Mouse (Mus musculus): Measurements from ENCODE around the gene Lrrc74a. TPM values are rescaled to one million over a fixed set of nuclear protein-coding genes. Genes with fewer than 3 reads are reported as not detected.

Gene Lrrc74a
- polyA plus RNA-seq, 1 experiment, result not detected

DNA sequence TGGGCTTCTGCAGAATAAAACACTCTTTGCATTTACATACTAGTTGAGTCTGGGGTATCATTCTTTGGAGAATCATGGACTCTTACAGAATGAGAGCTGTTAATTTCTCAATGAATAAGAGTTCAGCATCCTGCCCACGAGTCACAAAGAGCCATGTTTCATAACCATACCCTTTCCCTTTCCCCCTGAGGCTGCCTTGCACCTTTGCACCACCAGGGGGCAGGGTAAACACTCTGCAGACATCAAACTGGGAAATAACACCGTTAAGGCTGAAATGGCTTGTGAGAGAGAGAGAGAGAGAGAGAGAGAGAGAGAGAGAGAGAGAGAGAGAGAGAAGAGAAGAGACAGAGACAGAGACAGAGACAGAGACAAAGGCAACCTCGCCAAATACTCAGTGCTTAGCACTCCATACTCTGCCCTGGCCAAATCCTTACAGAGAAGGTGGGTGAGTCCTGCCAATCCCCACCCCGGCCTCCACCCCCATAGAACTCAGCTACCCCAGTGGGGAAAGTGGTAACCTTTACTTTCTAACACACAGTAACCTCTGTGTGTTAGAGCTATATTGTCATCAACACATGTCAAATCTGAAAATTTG lies 34.9 kb downstream of the Lrrc74a start:
- Histone ChIP-seq H3K27ac (replicated peaks; ENCODE audit: low read depth, low read length) (no peak overlapping the region), H3K4me1 (ENCODE audit: control insufficient read depth, insufficient read depth, insufficient read length, low read length) (peaks cover 11% of the 10 kb centered on the region)

DNA sequence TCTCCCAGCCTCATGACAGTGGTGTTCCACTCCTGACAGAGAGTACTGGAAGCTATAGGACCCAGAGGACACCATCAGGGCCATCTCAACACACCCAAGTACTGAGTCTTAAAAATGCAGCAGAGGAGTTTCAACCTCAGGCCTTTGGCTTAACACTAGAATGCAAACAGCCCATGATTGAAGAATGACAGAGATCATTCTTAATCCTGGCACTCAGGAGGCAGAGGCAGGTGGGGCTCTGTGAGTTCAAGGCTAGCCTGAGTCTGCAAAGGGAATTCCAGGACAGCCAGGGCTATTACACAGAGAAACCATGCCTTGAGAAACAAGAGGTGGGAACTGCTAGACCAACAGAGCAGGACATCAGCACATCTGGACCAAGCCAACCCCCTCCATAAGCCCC lies 35.6 kb downstream of the Lrrc74a start:
- peak overlapping the region; percentile 66 for H3K27ac ChIP-seq (replicated peaks; ENCODE audit: low read depth, low read length)
- no peak overlapping the region for H3K4me3 ChIP-seq (ENCODE audit: insufficient read depth, low read depth, low read length)
- peaks cover 11% of the 10 kb centered on the region for H3K4me1 ChIP-seq (ENCODE audit: control insufficient read depth, insufficient read depth, insufficient read length, low read length)

More for the DNA sequence above, 34.9 kb downstream of the Lrrc74a start:
- H3K4me3 ChIP-seq (ENCODE audit: insufficient read depth, low read depth, low read length), result no peak overlapping the region

DNA sequence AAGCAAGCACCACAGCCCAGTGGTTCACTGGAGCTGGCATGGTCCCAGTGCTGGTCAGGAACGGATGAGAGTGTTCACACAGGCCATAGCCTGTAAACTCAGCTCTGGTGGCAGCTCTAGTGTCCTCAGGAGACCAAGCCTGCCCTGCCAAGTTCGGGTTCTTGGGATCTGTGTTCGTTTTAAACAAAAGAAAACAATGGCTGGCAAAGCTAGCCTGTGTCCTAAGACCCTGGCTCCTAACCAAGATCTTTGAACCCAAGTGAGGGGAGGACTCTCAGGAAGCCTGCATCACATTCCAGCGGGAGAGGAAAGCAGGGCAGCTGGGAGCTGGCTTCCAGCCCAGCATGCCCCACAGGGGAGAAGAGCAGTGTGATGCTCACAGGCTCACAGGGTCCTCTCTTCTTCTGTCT lies 36.1 kb downstream of the Lrrc74a start:
- Histone ChIP-seq H3K4me3 (ENCODE audit: insufficient read depth, low read depth, low read length) (no peak overlapping the region), H3K27ac (replicated peaks; ENCODE audit: low read depth, low read length) (peak overlapping the region; percentile 66), H3K4me1 (ENCODE audit: control insufficient read depth, insufficient read depth, insufficient read length, low read length) (peaks cover 13% of the 10 kb centered on the region)

DNA sequence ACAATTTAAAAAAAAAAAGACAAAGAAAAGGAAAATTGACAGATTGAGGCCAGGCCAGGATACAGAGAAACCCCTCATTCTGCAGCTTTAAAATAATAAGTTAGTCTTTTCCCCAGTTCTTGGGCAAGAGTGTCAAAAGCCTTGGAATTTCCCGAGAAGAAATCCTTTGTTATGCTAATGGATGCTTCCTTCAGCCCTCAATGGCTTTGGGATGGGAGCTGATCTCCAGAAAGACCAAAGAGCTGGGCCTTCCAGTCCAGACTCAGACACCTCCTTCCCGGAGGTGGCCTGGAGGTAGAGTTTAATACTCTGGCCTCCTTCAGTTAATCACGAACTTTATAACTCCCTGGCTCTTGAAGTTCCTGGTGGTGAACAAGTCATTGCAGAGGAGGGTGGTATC lies 36.8 kb downstream of the Lrrc74a start:
- Histone ChIP-seq H3K4me1 (ENCODE audit: control insufficient read depth, insufficient read depth, insufficient read length, low read length) (peaks cover 17% of the 10 kb centered on the region), H3K27ac (replicated peaks; ENCODE audit: low read depth, low read length) (peak overlapping the region; percentile 15; the same call in 1 of the 2 replicates), H3K4me3 (ENCODE audit: insufficient read depth, low read depth, low read length) (no peak overlapping the region)

DNA sequence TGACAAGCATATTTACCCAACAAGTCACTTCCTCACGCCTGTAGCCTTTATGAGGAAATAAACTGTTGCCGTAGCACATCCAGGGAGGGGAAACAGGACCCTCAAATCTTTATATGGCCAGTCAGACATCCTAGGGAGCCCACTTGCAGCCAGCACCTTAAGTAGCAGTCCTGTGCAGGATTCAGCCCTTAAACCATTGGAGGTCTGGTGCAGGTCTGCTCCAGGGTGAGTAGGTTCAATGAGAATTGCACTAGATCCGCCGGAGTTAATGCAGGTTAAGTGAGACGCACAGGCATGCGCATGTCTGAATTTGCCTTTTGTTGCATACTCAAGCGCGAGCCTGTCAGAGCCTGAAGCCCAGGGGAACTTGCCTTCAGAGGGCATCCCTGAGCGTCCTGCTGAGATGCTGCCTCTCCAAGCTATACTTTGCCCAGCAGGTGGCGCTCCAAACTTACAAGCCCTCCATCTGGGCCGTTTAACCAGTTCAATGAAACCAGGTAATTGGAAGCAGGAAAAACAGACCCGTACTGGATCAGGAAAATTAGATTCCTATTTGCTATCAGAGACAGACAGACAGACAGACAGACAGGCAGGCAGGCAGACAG lies 37.8 kb downstream of the Lrrc74a start:
- Histone ChIP-seq H3K4me3 (ENCODE audit: insufficient read depth, low read depth, low read length) (no peak overlapping the region), H3K4me1 (ENCODE audit: control insufficient read depth, insufficient read depth, insufficient read length, low read length) (peaks cover 20% of the 10 kb centered on the region), H3K27ac (replicated peaks; ENCODE audit: low read depth, low read length) (0 out of 2 replicates have a peak overlapping the region, but pooled peaks have one; percentile 2)

DNA sequence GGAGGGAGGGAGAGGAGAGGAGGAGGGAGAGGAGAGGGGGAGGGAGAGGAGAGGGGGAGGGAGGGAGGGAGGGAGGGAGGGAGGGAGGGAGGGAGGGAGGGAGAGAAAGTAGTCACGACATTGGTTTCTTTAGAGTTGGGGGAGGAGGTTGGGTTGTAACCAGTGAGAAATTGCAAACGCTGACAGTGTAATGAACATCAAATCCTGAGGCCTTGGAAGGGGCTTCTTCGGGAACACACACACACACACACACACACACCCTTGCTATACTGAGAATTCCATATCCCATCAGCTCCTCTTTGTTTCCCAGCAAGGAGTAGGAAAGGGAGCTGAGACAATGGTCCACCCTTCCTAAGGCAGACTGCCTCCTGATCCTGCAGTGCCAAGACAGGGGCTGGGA lies 38.4 kb downstream of the Lrrc74a start:
- Histone ChIP-seq H3K27ac (replicated peaks; ENCODE audit: low read depth, low read length) (no peak overlapping the region), H3K4me3 (ENCODE audit: insufficient read depth, low read depth, low read length) (no peak overlapping the region), H3K4me1 (ENCODE audit: control insufficient read depth, insufficient read depth, insufficient read length, low read length) (peaks cover 20% of the 10 kb centered on the region)

DNA sequence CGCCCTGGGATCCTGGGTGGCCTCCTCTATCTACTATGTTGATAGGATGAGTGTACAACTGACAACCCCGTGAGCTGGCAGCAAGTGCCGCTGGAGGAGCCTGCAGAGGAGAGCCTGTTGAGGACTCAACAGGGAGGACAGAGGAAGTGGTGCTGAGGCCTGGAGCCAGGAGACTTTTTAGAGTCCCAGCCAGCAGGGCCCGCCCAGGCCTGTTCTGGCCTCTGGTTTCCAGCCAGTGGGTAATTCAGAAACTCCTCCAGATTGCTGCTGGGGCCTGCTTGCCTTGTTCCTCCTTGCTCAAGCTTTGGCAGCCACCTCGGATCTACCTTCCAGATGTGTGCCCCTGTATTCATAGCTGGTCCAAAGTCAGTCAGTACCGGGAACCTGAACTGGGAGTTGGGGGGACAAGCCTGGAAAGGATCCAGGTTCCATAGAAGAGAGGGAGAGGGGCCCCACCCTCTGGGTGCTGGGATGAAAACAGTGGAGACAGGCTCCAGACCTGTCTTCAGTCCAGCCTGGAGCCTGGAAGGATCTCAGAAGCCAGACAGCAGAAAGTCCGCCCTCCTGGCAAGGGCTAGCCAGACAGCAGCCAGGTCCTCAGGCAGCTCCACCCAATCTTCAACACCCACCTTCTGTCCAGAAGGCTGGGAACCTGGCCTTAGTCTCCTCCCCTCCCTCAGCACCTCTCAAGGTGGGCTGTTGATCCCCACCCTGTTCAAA lies 41.6 kb downstream of the Lrrc74a start:
- H3K27ac ChIP-seq (replicated peaks; ENCODE audit: low read depth, low read length), result peak overlapping the region; percentile 62

DNA sequence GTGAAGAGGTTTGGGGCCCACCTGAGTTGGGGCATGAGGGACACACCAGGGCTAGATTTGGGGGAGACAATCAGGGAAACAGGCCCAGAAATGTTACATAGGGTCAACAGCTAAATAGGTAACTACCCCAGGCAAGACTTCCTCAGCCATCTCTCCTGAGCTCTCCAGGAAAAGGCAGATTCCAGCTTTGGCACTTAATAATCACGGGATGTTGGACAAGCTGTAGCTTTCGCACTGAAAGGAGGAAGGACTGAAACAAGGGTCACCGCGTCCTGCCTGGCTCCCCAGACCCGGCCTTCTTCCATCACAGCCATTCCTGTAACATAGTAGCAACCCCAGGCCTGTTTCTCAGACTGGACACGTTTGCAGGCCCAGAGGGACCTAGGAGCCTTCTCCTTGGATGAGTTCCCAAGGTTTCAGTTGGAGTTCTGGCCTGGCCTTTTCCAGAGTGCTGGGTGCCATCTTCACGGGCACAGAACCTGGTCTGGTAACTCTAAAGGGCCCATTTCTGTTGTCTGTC lies 42.2 kb downstream of the Lrrc74a start:
- Histone ChIP-seq H3K4me1 (ENCODE audit: control insufficient read depth, insufficient read depth, insufficient read length, low read length) (peaks cover 14% of the 10 kb centered on the region), H3K27ac (replicated peaks; ENCODE audit: low read depth, low read length) (peak overlapping the region; percentile 62), H3K4me3 (ENCODE audit: insufficient read depth, low read depth, low read length) (no peak overlapping the region)

More for the DNA sequence above, 41.6 kb downstream of the Lrrc74a start:
- Histone ChIP-seq H3K4me3 (ENCODE audit: insufficient read depth, low read depth, low read length) (no peak overlapping the region), H3K4me1 (ENCODE audit: control insufficient read depth, insufficient read depth, insufficient read length, low read length) (peaks cover 17% of the 10 kb centered on the region)

DNA sequence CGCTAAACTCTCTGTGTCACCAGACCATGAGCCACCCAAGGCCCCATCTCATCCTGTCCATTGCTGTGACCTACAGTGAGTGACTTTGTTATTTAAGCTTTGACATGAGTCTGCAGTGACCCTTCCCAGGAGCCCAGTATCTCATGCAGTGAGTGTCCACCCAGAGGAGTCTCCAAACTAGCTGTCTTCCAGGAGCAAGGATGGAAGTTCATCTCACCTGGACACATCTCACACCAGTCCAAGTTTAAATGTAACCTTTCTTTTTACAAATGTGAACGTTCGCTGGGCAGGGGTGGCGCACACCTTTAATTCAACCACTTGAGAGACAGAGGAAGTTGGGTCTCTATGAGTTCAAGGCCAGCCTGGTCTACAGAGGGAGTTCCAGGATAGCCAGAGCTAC lies 44.4 kb downstream of the Lrrc74a start:
- Histone ChIP-seq H3K27ac (replicated peaks; ENCODE audit: low read depth, low read length) (no peak overlapping the region), H3K4me1 (ENCODE audit: control insufficient read depth, insufficient read depth, insufficient read length, low read length) (peaks cover 12% of the 10 kb centered on the region)

DNA sequence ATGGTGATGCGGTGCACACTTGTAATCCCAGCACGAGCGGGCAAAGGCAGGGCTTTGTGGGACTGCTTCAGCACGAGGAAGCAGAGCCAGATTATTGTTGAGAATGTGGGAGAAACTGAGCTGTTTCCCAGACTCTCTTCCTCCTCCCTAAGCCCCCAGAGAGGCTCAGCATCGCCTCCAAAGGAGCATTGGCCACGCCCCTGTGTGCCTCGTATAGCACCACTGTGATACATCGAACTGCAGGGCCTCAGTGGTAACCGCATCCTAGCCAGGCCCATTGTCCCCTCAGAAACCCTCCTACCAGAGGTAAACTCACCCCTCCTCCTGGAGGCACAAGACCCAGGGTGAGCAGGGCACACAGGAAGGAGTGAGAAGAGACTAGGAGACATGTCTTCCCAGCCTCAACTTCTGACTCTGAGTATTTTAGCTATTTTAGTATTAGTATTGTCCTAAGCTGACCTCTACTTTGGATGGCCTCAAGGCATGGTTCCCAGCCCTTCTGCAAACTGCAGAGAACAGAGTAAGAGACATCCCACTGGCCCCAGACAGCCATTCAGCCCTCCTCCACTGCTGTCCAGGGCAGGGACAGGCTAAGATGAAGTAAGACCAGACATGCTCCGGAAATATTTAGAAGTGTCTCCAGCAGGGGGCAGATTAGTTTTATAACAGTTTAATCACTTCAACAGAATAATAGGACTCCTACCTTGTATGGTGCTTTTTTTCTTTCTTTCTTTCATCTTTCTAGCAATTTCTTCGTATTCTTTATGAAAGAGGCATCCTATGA lies 45.2 kb downstream of the Lrrc74a start:
- no peak overlapping the region for H3K4me3 ChIP-seq (ENCODE audit: insufficient read depth, low read depth, low read length)
- peak overlapping the region; percentile 74 for H3K27ac ChIP-seq (replicated peaks; ENCODE audit: low read depth, low read length)
- H3K4me1 ChIP-seq (ENCODE audit: control insufficient read depth, insufficient read depth, insufficient read length, low read length), result peaks cover 12% of the 10 kb centered on the region

More for the DNA sequence above, 44.4 kb downstream of the Lrrc74a start:
- H3K4me3 ChIP-seq (ENCODE audit: insufficient read depth, low read depth, low read length), result no peak overlapping the region

DNA sequence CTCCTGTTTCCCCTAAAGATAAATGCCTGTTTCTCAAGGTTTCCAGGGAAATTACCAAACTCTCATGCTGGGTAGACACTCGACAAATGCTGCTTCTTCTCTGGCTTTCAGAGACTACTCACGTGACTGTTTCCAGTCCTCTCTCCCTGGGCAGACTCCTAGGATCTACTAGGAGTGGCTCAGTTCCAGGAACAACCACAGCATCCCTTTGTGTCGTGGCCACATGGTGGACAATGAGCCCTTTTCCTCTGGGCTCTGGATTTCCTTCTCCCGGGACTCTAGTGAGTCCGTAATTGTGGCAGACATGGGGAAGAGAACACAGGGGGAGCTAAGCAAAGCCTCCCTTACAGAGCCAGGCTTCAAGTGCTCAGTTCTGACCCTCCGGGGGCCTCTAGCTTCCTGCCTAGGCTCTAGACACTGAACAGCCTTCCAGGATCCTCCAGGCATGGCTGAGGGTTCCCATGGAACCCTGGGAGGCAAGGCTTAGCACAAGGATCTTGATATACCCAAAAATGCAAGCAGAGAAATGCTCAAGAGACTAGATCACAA lies 47.6 kb downstream of the Lrrc74a start:
- no peak overlapping the region for H3K4me3 ChIP-seq (ENCODE audit: insufficient read depth, low read depth, low read length)
- peaks cover 2% of the 10 kb centered on the region; the same call in 1 of the 2 replicates for H3K4me1 ChIP-seq (ENCODE audit: control insufficient read depth, insufficient read depth, insufficient read length, low read length)
- no peak overlapping the region; the same call in 1 of the 2 replicates for H3K27ac ChIP-seq (replicated peaks; ENCODE audit: low read depth, low read length)

DNA sequence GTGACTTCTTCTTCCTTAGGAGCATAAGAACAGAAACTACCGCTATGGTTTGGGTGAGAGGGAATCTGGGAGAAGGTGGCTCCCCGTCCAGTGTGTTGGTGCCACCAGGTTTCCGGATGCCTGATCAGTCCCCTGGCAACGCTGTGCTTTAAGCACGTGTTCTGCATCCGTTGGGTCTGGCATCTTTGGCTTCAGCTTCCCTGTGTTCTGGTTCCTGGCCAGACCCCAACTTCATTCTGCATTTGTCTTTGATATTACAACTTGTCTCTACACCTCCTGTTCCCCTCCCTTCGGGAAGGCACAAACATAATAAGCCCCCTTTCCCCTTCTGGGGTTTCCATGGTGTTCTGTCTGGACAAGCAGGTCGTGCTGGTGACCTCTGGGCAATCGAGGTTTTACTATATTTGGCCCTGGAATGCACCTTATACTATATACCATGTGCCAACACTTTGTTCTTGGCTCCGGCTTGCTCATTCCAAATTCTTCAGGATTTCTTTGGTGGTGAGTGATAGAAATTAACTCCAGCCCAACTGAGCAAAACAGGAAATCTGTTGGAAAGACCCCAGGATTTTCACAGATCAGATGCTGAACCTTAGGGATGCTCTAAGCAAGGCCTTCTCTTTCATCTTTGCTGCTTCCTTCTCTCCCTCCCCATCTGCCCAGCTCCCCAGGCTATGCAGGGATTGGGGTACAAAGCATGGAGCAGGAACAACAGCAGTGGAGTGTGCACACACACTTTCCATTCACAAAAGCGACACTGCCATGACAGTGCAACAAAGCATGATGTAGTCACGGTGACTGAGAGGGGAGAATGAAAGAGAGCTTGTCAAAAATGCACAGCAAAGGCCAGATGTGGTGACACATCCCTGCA lies 52.2 kb downstream of the Lrrc74a start:
- Histone ChIP-seq H3K4me1 (ENCODE audit: control insufficient read depth, insufficient read depth, insufficient read length, low read length) (no peaks in the 10 kb centered on the region), H3K4me3 (ENCODE audit: insufficient read depth, low read depth, low read length) (no peak overlapping the region), H3K27ac (replicated peaks; ENCODE audit: low read depth, low read length) (no peak overlapping the region)

DNA sequence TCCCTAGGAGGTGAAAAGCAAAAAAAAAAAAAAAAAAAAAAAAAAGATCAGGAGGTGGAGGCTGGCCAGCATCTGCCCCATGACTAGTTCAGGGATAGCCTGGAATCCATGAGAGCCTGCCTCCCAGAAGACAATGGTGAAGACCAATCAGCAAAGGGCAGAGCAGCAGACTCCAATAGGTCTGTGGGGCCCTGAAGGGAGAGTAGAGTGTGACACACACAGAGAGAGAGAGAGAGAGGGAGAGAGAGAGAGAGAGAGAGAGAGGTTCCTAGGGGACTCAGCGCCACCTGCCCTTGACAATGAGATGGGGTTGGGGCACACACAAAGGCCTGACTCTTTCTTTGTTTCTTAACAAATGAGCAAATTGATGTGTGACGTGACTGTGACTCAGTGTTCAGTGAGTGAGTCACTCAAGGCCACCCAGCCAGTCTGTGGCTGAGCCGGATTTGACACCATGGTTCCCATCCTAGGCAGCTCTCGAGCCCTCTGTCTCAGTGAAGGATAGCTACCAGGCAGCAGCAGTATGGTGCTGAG lies 52.9 kb downstream of the Lrrc74a start:
- no peak overlapping the region for H3K27ac ChIP-seq (replicated peaks; ENCODE audit: low read depth, low read length)
- H3K4me3 ChIP-seq (ENCODE audit: insufficient read depth, low read depth, low read length), result no peak overlapping the region
- H3K4me1 ChIP-seq (ENCODE audit: control insufficient read depth, insufficient read depth, insufficient read length, low read length), result no peaks in the 10 kb centered on the region
